Mouse (Mus musculus) liver, postnatal 0 days (tissue): ENCODE results near the gene Rnf207.

Experiments
- CTCF ChIP-seq: sonication (generic); IDR thresholded peaks from 2 replicates; pipeline ENCODE4 v1.5.1; 2016; ENCODE audit warnings: antibody characterized with exemption, low read depth
- EP300 ChIP-seq: IDR thresholded peaks from 2 replicates; pipeline ENCODE4 v1.6.1; 2016; ENCODE audit warnings: antibody characterized with exemption, low read depth, mild to moderate bottlenecking

- TF ChIP-seq CTCF (no peak), EP300 (no peak)
Measured at GRCm38 (mm10) chr4:152324641-152325562, 6.1 kb upstream of the Rnf207 start.
